Mouse (Mus musculus): ENCODE measurements around the gene Armcx6. TPM values are rescaled to one million over a fixed set of nuclear protein-coding genes. Genes with fewer than 3 reads are reported as not detected.
"Not testable (repeated sequence)": the region's sequence is repeated elsewhere in the genome, so short reads cannot be mapped to it uniquely, and the experiment has no call there.

The Armcx6 gene
- polyA plus RNA-seq, 1 experiment, result 2.7 TPM

DNA sequence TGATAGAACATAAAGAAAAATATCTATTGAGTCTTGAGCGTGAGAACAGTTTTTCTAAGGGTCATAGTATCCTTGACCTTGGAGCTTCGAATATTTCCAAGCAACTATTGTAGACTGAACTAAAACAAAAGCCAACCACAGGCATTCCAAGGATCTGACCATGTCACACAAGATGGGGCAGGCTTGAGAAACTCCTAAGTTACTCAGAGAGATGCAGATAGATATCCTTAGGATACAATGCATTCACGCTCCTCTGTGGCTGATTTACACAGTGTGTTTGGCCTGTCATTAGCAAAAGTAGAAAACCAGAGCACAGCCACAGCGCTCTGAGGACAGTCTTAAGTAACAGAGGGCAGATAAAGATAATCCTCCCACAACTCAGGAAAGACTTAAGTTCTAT lies 12.1 kb downstream of the Armcx6 start:
- Histone ChIP-seq H3K4me1 (ENCODE audit: control insufficient read depth, insufficient read depth, low read length) (no peaks in the 10 kb centered on the region), H3K4me3 (replicated peaks; ENCODE audit: extremely low read depth, low read depth, low read length) (no peak overlapping the region)
- no peak for DNase-seq
- 68% methylated on average over 4 of the region's 4 CpGs for WGBS
- TF ChIP-seq POLR2A (IDR thresholded peaks at IDR 0.05; ENCODE audit: borderline replicate concordance, extremely low read depth, low read depth, low read length) (no peak), CTCF (IDR thresholded peaks at IDR 0.05; ENCODE audit: insufficient read depth, low read length) (no peak)

DNA sequence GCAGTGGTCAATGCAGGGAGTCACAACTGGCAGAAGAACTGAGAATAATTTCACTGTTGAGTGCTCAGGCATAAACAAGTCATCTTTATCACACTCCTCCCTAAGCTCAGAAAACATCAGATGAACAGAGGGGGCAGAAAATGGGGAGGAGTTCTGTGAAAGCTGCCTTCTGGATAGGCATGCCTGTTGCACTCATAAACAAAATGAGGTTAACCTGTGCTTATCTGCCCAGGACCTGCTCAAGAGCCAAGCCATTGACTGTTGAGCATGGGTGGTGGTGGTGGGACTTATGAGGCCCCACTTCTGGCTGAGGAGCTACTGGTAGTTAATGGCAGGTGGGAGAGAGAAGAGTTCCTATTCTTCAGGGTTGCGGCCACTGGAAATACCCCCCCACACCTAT lies 13.4 kb downstream of the Armcx6 start:
- Histone ChIP-seq H3K4me3 (replicated peaks; ENCODE audit: extremely low read depth, low read depth, low read length) (no peak overlapping the region), H3K4me1 (ENCODE audit: control insufficient read depth, insufficient read depth, low read length) (no peaks in the 10 kb centered on the region)
- whole genome bisulfite sequencing, result 95% methylated on average over 1 of the region's 1 CpGs
- DNase-seq, result no peak
- no peak for TF ChIP-seq POLR2A (IDR thresholded peaks at IDR 0.05; ENCODE audit: borderline replicate concordance, extremely low read depth, low read depth, low read length)
- no peak for TF ChIP-seq CTCF (IDR thresholded peaks at IDR 0.05; ENCODE audit: insufficient read depth, low read length)

- Histone ChIP-seq H3K4me1 (ENCODE audit: control insufficient read depth, insufficient read depth, low read length) (no peaks in the 10 kb centered on the region), H3K4me3 (replicated peaks; ENCODE audit: extremely low read depth, low read depth, low read length) (no peak overlapping the region)
- TF ChIP-seq CTCF (IDR thresholded peaks at IDR 0.05; ENCODE audit: insufficient read depth, low read length) (no peak; the same call in 1 of the 2 replicates), POLR2A (IDR thresholded peaks at IDR 0.05; ENCODE audit: borderline replicate concordance, extremely low read depth, low read depth, low read length) (no peak)
- DNase-seq, result no peak
- 38% methylated on average over 4 of the region's 4 CpGs for WGBS
Observed at GRCm38 (mm10) chrX:134729778-134730177, 21.4 kb downstream of the Armcx6 start.

- 61% methylated on average over 2 of the region's 2 CpGs for WGBS
Observed at GRCm38 (mm10) chrX:134723762-134724161, 27.5 kb downstream of the Armcx6 start.

GRCm38 (mm10) chrX:134718524-134718923 lies 32.7 kb downstream of the Armcx6 start:
- Histone ChIP-seq H3K4me1 (ENCODE audit: control insufficient read depth, insufficient read depth, low read length) (no peaks in the 10 kb centered on the region), H3K4me3 (replicated peaks; ENCODE audit: extremely low read depth, low read depth, low read length) (peak overlapping the region; percentile 96)
- 31% methylated on average over 14 of the region's 14 CpGs for WGBS
- TF ChIP-seq CTCF (IDR thresholded peaks at IDR 0.05; ENCODE audit: insufficient read depth, low read length) (no peak), POLR2A (IDR thresholded peaks at IDR 0.05; ENCODE audit: borderline replicate concordance, extremely low read depth, low read depth, low read length) (no peak)
- peak; percentile 10 for DNase-seq

More at GRCm38 (mm10) chrX:134723762-134724161, 27.5 kb downstream of the Armcx6 start:
- H3K4me3 ChIP-seq (replicated peaks; ENCODE audit: extremely low read depth, low read depth, low read length); DNase-seq; H3K4me1 ChIP-seq (ENCODE audit: control insufficient read depth, insufficient read depth, low read length): not testable (repeated sequence)

DNA sequence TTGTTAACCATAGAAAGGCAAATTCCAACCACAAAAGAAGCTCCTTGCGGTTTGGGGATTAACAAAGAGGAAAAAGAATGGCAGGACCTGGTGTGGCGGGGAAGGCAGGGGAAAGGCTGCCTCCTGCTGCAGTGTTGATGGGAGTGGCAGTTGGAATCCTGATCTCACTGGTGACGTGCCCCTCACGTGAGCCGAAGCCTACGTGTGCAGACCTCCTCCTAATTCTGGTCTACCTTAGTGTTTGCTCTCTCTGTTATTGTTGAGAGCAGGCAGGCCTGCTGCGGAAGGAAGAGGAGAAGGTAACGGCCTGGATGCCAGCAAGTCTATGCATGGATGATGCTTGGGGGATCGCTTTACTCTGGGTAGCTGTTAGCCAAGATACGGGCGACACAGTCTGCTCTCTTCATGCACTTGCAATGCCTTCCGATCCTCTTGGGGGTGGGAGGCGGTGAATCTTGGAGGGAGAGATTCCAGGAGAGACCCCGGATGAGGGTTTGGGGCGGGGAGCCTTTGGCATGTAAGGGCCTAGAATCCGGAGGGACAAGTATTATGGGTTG lies 33.4 kb downstream of the Armcx6 start, which contains the start of gene Armcx1:
Armcx1 (plus strand) TSS at position 212 of the 557 bp plus-strand sequence.
- DNase-seq, result peak; percentile 35
- 25% methylated on average over 16 of the region's 16 CpGs for WGBS
- TF ChIP-seq CTCF (IDR thresholded peaks at IDR 0.05; ENCODE audit: insufficient read depth, low read length) (no peak), POLR2A (IDR thresholded peaks at IDR 0.05; ENCODE audit: borderline replicate concordance, extremely low read depth, low read depth, low read length) (peak; percentile 68; the same call in 1 of the 2 replicates)
- no peaks in the 10 kb centered on the region for H3K4me1 ChIP-seq (ENCODE audit: control insufficient read depth, insufficient read depth, low read length)
- H3K4me3 ChIP-seq (replicated peaks; ENCODE audit: extremely low read depth, low read depth, low read length), result peak within 1 kb of the TSS; percentile 96

- TF ChIP-seq CTCF (IDR thresholded peaks at IDR 0.05; ENCODE audit: insufficient read depth, low read length) (no peak), POLR2A (IDR thresholded peaks at IDR 0.05; ENCODE audit: borderline replicate concordance, extremely low read depth, low read depth, low read length) (no peak)
- DNase-seq, result no peak
Observed at GRCm38 (mm10) chrX:134716863-134717262, 34.4 kb downstream of the Armcx6 start.

More at GRCm38 (mm10) chrX:134716863-134717262, 34.4 kb downstream of the Armcx6 start:
- Histone ChIP-seq H3K4me3 (replicated peaks; ENCODE audit: extremely low read depth, low read depth, low read length) (no peak overlapping the region), H3K4me1 (ENCODE audit: control insufficient read depth, insufficient read depth, low read length) (no peaks in the 10 kb centered on the region)
- WGBS, result 67% methylated on average over 3 of the region's 3 CpGs

Other genes with a start within 250 kb of the Armcx6 start
- gene Timm8a1, start 209.6 kb downstream of the Armcx6 start, polyA plus RNA-seq (2012; rRNA removed), result 0.33 and 0.98 TPM in 2 replicates
- gene Btk, start 167.8 kb downstream of the Armcx6 start, polyA plus RNA-seq (2012; rRNA removed), result 1.6 and 3.3 TPM in 2 replicates
- gene Rpl36a, start 165.8 kb downstream of the Armcx6 start, polyA plus RNA-seq (2012; rRNA removed), result 73.7 and 105 TPM in 2 replicates
- gene Gla, start 150.3 kb downstream of the Armcx6 start, polyA plus RNA-seq (2012; rRNA removed), result 1.5 and 2.6 TPM in 2 replicates
- gene Hnrnph2, start 150.2 kb downstream of the Armcx6 start, polyA plus RNA-seq (2012; rRNA removed), result 9.8 and 23.7 TPM in 2 replicates
- gene Armcx4, start 64.9 kb downstream of the Armcx6 start, polyA plus RNA-seq (2012; rRNA removed), result 2.1 and 4.1 TPM in 2 replicates
- gene Armcx1, start 33.5 kb downstream of the Armcx6 start, polyA plus RNA-seq (2012; rRNA removed), result 3.8 and 8.0 TPM in 2 replicates
- gene Armcx3, start 5.2 kb upstream of the Armcx6 start, polyA plus RNA-seq (2012; rRNA removed), result 5.1 and 10.6 TPM in 2 replicates
- 16.1 and 19.1 TPM in 2 replicates for gene Armcx2, start 57.8 kb upstream of the Armcx6 start, polyA plus RNA-seq (2012; rRNA removed)
- gene Nxf2, start 213.3 kb upstream of the Armcx6 start, polyA plus RNA-seq (2012; rRNA removed), result not detected in 2 replicates

Measured in lung, adult 2 months (tissue).